Mouse (Mus musculus) embryonic fibroblast, embryonic 13.5 days (primary cell): Measurements from ENCODE around the gene Prkd1.

ENCODE experiments used
- CTCF ChIP-seq: IDR thresholded peaks from 2 replicates; pipeline ENCODE4 v1.5.1; 2011; ENCODE audit warnings: mild to moderate bottlenecking, control low read depth, low read length, moderate library complexity, borderline replicate concordance; ENCODE audit not compliant: insufficient read depth
- POLR2A ChIP-seq: IDR thresholded peaks from 2 replicates; pipeline ENCODE4 v1.6.1; 2011; ENCODE audit warnings: low read depth, mild to moderate bottlenecking, control low read depth, low read length, moderate library complexity

- no peak for TF ChIP-seq CTCF
- TF ChIP-seq POLR2A, result no peak
These were observed 169.1 kb downstream of the Prkd1 start for GRCm38 (mm10) chr12:50479784-50480183.
